Mouse (Mus musculus) spleen, adult 2 months (tissue): ENCODE measurements around the gene Kxd1.

ENCODE experiments used
- CTCF ChIP-seq: fragments of 200-500 bp; IDR thresholded peaks from 2 replicates; pipeline ENCODE4 v1.5.1; 2011; ENCODE audit warnings: mild to moderate bottlenecking, inconsistent platforms; ENCODE audit not compliant: insufficient read depth, insufficient read length, insufficient replicate concordance; ENCODE audit errors: extremely low read depth
- POLR2A ChIP-seq: fragments of 200-500 bp; IDR thresholded peaks from 2 replicates; pipeline ENCODE4 v1.6.1; 2011; ENCODE audit warnings: low read depth, low read length, inconsistent platforms

DNA sequence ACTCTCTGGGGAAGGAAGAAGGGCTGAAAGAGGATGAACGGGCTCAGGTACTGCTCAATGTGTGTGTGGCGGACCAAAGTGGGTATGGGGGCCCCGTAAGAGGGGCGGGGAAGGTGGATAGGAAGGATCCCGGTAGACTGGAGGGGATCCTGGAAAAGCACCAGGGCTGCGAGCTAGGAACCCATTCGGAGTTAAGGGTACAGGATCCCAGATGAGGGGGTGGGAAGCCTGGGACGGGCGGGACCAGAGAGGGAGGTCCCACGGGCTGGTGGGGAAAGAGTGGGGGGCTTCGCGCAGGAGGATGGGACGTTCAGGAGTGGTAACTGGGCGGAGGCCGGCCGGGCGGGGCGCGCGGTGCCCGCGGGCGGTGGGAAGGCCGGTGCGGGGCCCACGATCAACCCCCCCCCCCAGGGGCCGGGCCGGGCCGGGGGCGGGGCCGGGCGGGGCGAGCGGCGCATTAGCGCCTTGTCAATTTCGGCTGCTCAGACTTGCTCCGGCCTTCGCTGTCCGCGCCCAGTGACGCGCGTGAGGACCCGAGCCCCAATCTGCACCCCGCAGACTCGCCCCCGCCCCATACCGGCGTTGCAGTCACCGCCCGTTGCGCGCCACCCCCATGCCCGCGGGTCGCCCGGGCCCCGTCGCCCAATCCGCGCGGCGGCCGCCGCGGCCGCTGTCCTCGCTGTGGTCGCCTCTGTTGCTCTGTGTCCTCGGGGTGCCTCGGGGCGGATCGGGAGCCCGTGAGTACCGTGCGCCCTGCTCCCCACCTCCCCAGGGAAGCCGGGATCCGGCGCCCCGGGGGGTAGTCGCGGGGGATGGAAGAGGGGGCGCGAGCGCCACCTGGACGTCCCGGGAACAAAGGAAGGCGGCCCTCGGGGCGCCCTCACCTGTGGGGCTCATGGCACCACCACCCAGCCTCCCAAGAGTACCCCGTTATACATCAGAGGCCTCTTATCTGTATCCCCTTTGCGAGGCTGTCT, 34.8 kb downstream of the Kxd1 start, which contains the start of gene Crlf1:
- TF ChIP-seq CTCF = no peak
- TF ChIP-seq POLR2A = no peak
